Mouse (Mus musculus) heart, postnatal 0 days (tissue): ENCODE measurements at regions not wholly inside any gene's neighbourhood (a gene's known extent, or its start where the extent isn't known, plus 50 kb on each side); places are given as distances from the start of the nearest gene placed in this dataset.

Experiments used
- CTCF ChIP-seq: IDR thresholded peaks from 2 replicates; pipeline ENCODE4 v1.5.1; 2016; ENCODE audit warnings: antibody characterized with exemption, control low read depth, low read depth
- EP300 ChIP-seq: IDR thresholded peaks from 2 replicates; pipeline ENCODE4 v1.6.1; 2016; ENCODE audit warnings: antibody characterized with exemption, low read depth

DNA sequence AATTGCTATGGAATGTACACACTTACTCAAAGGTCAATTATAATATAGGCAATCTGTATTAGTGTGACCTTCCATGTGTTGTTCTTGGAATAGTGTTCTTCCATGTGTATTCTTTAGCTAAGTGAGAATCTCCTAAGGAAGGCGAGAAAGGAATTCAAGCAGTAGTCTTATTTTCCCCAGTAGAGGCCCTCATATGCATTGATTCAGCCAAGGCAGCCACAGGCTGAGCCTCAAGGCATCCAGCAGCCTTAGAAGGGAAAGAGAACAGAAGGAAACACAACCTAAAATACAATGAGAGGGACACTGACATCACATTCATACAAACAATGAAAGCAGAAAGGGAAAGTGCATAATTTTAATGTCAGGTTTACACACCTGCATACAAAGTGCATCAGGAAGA lies 541.4 kb upstream of the Got2 start:
- TF ChIP-seq CTCF: 0 out of 2 replicates have a peak, but pooled peaks have one; percentile 4
- no peak for TF ChIP-seq EP300
